Mouse (Mus musculus): ENCODE data around the gene Hectd2.

Hectd2 gene

GRCm38 (mm10) chr19:36561171-36561570 is 6.7 kb downstream of the Hectd2 start:
- DNase-seq (ENCODE audit: extremely low read depth, low read depth): peak; percentile 65

GRCm38 (mm10) chr19:36564396-36564795 is 10.0 kb downstream of the Hectd2 start:
- DNase-seq (ENCODE audit: extremely low read depth, low read depth): no peak

- no peak for DNase-seq (ENCODE audit: extremely low read depth, low read depth)
Observed at GRCm38 (mm10) chr19:36573986-36574385, 19.5 kb downstream of the Hectd2 start.

GRCm38 (mm10) chr19:36575159-36575558 is 20.7 kb downstream of the Hectd2 start:
- DNase-seq (ENCODE audit: extremely low read depth, low read depth): no peak

- no peak for DNase-seq (ENCODE audit: extremely low read depth, low read depth)
Observed at GRCm38 (mm10) chr19:36580874-36581273, 26.4 kb downstream of the Hectd2 start.

- DNase-seq (ENCODE audit: extremely low read depth, low read depth): no peak
Observed at GRCm38 (mm10) chr19:36582116-36582515, 27.7 kb downstream of the Hectd2 start.

- DNase-seq (ENCODE audit: extremely low read depth, low read depth): no peak
Observed at GRCm38 (mm10) chr19:36585505-36585904, 31.1 kb downstream of the Hectd2 start.

GRCm38 (mm10) chr19:36594409-36594808 is 40.0 kb downstream of the Hectd2 start:
- no peak for DNase-seq (ENCODE audit: extremely low read depth, low read depth)

- DNase-seq (ENCODE audit: extremely low read depth, low read depth): no peak
Observed at GRCm38 (mm10) chr19:36601869-36602268, 47.4 kb downstream of the Hectd2 start.

- DNase-seq (ENCODE audit: extremely low read depth, low read depth): no peak
Observed at GRCm38 (mm10) chr19:36602535-36603312, 48.3 kb downstream of the Hectd2 start.

GRCm38 (mm10) chr19:36606270-36606669 is 51.8 kb downstream of the Hectd2 start:
- no peak for DNase-seq (ENCODE audit: extremely low read depth, low read depth)

GRCm38 (mm10) chr19:36609229-36609628 is 54.8 kb downstream of the Hectd2 start:
- no peak for DNase-seq (ENCODE audit: extremely low read depth, low read depth)

GRCm38 (mm10) chr19:36610309-36610708 is 55.9 kb downstream of the Hectd2 start:
- peak; percentile 92 for DNase-seq (ENCODE audit: extremely low read depth, low read depth)

- DNase-seq (ENCODE audit: extremely low read depth, low read depth): no peak
Observed at GRCm38 (mm10) chr19:36625906-36626305, 71.5 kb downstream of the Hectd2 start.

- no peak for DNase-seq (ENCODE audit: extremely low read depth, low read depth)
Observed at GRCm38 (mm10) chr19:36626881-36627280, 72.4 kb downstream of the Hectd2 start.

GRCm38 (mm10) chr19:36629394-36629910 is 75.0 kb downstream of the Hectd2 start:
- no peak for DNase-seq (ENCODE audit: extremely low read depth, low read depth)

GRCm38 (mm10) chr19:36630361-36630760 is 75.9 kb downstream of the Hectd2 start:
- DNase-seq (ENCODE audit: extremely low read depth, low read depth): no peak

- DNase-seq (ENCODE audit: extremely low read depth, low read depth): no peak
Observed at GRCm38 (mm10) chr19:36634771-36635170, 80.3 kb downstream of the Hectd2 start.

- no peak for DNase-seq (ENCODE audit: extremely low read depth, low read depth)
Observed at GRCm38 (mm10) chr19:36637223-36637622, 82.8 kb downstream of the Hectd2 start.

GRCm38 (mm10) chr19:36637948-36638587 is 83.6 kb downstream of the Hectd2 start:
- no peak for DNase-seq (ENCODE audit: extremely low read depth, low read depth)

- peak; percentile 2 for DNase-seq (ENCODE audit: extremely low read depth, low read depth)
Observed at GRCm38 (mm10) chr19:36639072-36639471, 84.6 kb downstream of the Hectd2 start.

- peak; percentile 35 for DNase-seq (ENCODE audit: extremely low read depth, low read depth)
Observed at GRCm38 (mm10) chr19:36641128-36641527, 86.7 kb downstream of the Hectd2 start.

Data from MEL-GATA-1-ER (cell line).